Mouse (Mus musculus): ENCODE measurements at regions not wholly inside any gene's neighbourhood (a gene's known extent, or its start where the extent isn't known, plus 50 kb on each side); places are given as distances from the start of the nearest gene placed in this dataset.

DNA sequence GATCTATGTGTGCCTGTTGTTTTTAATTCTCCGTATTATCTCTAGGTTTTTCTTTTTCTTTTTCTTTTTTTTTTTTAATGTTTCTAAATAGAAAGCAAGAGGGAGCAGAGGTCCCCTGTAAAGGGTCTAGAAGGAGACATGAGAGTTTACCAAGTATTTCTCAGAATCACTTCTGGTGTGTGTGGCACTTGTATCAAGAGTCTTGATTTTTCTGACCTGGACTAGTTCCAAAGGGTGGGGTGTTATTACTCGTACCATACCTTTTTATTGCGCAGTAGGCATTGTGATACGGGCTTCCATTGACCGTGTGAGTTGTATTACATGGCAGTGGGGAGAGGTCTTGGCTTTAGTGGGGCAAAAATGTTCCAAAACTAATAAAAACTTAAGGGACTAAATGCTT, 63.2 kb upstream of the Bmp6 start:
- DNase-seq (ENCODE audit: low spot score), result no peak
- Histone ChIP-seq H3K27me3 (ENCODE audit: insufficient read depth, low read length) (no peaks in the 10 kb centered on the region), H3K27ac (no peak overlapping the region), H3K4me2 (ENCODE audit: low read length) (no peak overlapping the region), H3K4me3 (replicated peaks; ENCODE audit: low read depth, low read length) (no peak overlapping the region), H3K4me1 (replicated peaks; ENCODE audit: insufficient read depth, low read length) (no peaks in the 10 kb centered on the region), H3K9ac (ENCODE audit: low read depth, low read length) (no peak overlapping the region), H3K36me3 (ENCODE audit: insufficient read depth, low read length) (no peaks in the 10 kb centered on the region), H3K9me3 (replicated peaks; ENCODE audit: low read length) (no peaks in the 10 kb centered on the region)
- TF ChIP-seq CTCF (IDR thresholded peaks at IDR 0.05; ENCODE audit: low read depth), result no peak
- ATAC-seq (replicated peaks; ENCODE audit: low FRiP score, low read depth), result no peak
- WGBS, result 90% methylated on average over 5 of the region's 5 CpGs

DNA sequence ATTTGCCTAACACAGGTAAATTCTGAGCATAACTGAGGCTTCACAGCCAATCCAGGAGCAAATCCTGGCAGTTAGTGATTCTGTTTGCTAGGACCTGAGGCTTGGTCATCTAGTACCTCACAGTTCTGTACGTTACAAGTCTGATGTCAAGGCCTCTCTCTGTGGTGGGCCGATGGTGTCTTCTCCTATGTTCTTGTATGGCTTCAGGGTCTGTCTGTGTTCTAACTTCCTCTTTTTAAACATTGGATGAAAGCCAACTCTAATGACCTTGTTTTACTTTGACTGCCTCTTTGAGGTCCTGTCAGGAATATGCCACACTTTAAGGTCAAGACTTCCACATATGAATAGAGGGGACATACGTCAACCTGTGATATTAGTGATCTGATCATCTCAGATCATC, 56.9 kb upstream of the Bmp6 start:
- H3K36me3 ChIP-seq (ENCODE audit: insufficient read depth, low read length), result no peaks in the 10 kb centered on the region
- H3K4me2 ChIP-seq (ENCODE audit: low read length), result no peak overlapping the region
- H3K4me3 ChIP-seq (replicated peaks; ENCODE audit: low read depth, low read length), result no peak overlapping the region
- 92% methylated on average over 3 of the region's 3 CpGs for WGBS
- H3K4me1 ChIP-seq (replicated peaks; ENCODE audit: insufficient read depth, low read length), result peaks cover 4% of the 10 kb centered on the region; the same call in 1 of the 2 replicates
- TF ChIP-seq CTCF (IDR thresholded peaks at IDR 0.05; ENCODE audit: low read depth), result no peak
- H3K9ac ChIP-seq (ENCODE audit: low read depth, low read length), result no peak overlapping the region
- H3K27me3 ChIP-seq (ENCODE audit: insufficient read depth, low read length), result no peaks in the 10 kb centered on the region
- DNase-seq (ENCODE audit: low spot score), result no peak
- no peak overlapping the region for H3K27ac ChIP-seq
- ATAC-seq (replicated peaks; ENCODE audit: low FRiP score, low read depth), result no peak
- H3K9me3 ChIP-seq (replicated peaks; ENCODE audit: low read length), result no peaks in the 10 kb centered on the region

DNA sequence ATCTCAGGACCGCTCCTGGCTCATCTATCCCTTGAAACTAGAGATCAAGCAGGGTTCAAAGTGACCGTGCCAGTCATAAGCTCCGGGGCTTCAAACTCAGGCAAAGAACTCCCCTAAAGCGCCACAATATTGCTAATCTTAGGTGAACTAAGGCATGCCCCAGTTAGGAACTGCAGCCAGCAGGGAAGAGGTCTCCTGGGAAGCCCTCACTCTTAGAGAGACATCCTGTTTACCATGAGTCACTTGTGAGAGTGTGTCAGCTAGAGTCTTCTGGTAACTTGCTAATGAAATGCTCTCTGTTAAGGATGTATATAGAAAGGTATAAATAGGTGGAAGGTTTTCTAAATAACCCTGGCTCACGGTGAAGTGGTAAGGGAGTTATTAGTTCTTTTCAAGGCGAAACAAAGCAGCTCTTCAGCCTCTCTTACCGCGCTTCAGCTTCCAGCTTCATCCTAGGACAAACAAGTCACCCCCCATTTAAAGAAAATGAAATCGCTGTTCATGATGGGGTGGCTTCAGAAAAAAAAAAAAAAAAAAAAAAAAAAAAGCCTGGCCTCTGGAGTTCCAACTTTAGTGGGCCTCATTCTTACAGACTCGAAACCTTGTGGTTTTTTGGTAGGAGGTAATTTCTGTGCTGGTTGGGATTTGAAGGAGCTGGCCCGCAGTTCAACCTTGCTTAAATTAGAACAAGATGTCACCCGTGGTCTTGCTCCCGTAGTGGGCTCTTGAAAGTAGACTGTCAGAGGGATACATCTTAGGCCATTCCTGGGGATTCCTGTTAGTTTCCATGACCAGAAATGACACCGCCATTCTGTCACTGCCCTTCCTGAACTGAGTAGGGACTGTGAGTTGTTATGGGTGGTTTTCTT, 56.1 kb upstream of the Bmp6 start:
- no peak for TF ChIP-seq CTCF (IDR thresholded peaks at IDR 0.05; ENCODE audit: low read depth)
- H3K9me3 ChIP-seq (replicated peaks; ENCODE audit: low read length), result no peaks in the 10 kb centered on the region
- H3K4me2 ChIP-seq (ENCODE audit: low read length), result no peak overlapping the region
- no peak for ATAC-seq (replicated peaks; ENCODE audit: low FRiP score, low read depth)
- no peak for DNase-seq (ENCODE audit: low spot score)
- H3K9ac ChIP-seq (ENCODE audit: low read depth, low read length), result no peak overlapping the region
- H3K27me3 ChIP-seq (ENCODE audit: insufficient read depth, low read length), result no peaks in the 10 kb centered on the region
- no peak overlapping the region for H3K27ac ChIP-seq
- no peak overlapping the region for H3K4me3 ChIP-seq (replicated peaks; ENCODE audit: low read depth, low read length)
- peaks cover 4% of the 10 kb centered on the region; the same call in 1 of the 2 replicates for H3K4me1 ChIP-seq (replicated peaks; ENCODE audit: insufficient read depth, low read length)
- 83% methylated on average over 14 of the region's 14 CpGs for WGBS
- no peaks in the 10 kb centered on the region for H3K36me3 ChIP-seq (ENCODE audit: insufficient read depth, low read length)

DNA sequence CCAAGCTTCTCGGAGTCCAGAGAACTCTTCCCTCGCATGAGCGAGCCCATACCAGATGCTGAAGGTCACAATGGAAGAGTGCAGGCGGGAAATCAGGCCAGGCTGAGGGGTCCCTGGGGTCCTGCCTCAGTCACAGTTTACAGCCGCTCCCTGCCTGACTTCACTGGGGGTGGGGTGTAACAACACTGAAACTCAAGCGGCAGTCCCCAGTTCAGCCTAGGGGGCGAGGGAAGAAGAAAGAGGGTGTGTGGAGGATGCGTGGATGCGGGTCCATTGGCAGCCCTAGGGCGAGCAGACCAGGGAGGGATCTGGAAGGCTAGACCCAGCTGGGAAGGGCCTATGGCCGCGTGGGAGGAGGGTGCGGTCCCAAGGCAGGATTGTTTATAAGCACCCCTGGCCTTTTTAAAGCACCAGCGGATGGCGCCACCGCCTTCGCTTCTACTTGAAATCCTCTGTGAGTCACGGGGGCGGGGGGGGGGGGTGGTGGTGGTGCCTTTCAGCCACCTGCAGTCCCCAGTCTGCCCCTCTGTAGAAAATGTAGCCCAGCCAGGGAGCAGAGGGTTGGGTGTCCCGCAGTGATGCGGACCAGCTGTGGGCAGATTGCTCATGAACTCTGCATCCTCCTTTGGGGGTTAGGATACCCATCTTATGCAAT, 54.5 kb upstream of the Bmp6 start:
- H3K27ac ChIP-seq, result no peak overlapping the region
- H3K27me3 ChIP-seq (ENCODE audit: insufficient read depth, low read length), result no peaks in the 10 kb centered on the region
- peaks cover 4% of the 10 kb centered on the region; the same call in 1 of the 2 replicates for H3K4me1 ChIP-seq (replicated peaks; ENCODE audit: insufficient read depth, low read length)
- peak; percentile 82 for ATAC-seq (replicated peaks; ENCODE audit: low FRiP score, low read depth)
- peak; percentile 76 for DNase-seq (ENCODE audit: low spot score)
- no peak overlapping the region for H3K4me3 ChIP-seq (replicated peaks; ENCODE audit: low read depth, low read length)
- no peaks in the 10 kb centered on the region for H3K36me3 ChIP-seq (ENCODE audit: insufficient read depth, low read length)
- H3K4me2 ChIP-seq (ENCODE audit: low read length), result peak overlapping the region; percentile 46
- peak; percentile 29; the same call in 1 of the 2 replicates for TF ChIP-seq CTCF (IDR thresholded peaks at IDR 0.05; ENCODE audit: low read depth)
- no peak overlapping the region for H3K9ac ChIP-seq (ENCODE audit: low read depth, low read length)
- WGBS, result 8% methylated on average over 20 of the region's 21 CpGs
- no peaks in the 10 kb centered on the region for H3K9me3 ChIP-seq (replicated peaks; ENCODE audit: low read length)

GRCm38 (mm10) chr13:38291487-38291886, 53.4 kb upstream of the Bmp6 start:
- Histone ChIP-seq H3K4me2 (ENCODE audit: low read length) (no peak overlapping the region), H3K27ac (no peak overlapping the region), H3K4me3 (replicated peaks; ENCODE audit: low read depth, low read length) (no peak overlapping the region), H3K4me1 (replicated peaks; ENCODE audit: insufficient read depth, low read length) (peaks cover 4% of the 10 kb centered on the region; the same call in 1 of the 2 replicates), H3K27me3 (ENCODE audit: insufficient read depth, low read length) (no peaks in the 10 kb centered on the region), H3K9me3 (replicated peaks; ENCODE audit: low read length) (no peaks in the 10 kb centered on the region), H3K36me3 (ENCODE audit: insufficient read depth, low read length) (no peaks in the 10 kb centered on the region), H3K9ac (ENCODE audit: low read depth, low read length) (no peak overlapping the region)
- no peak for TF ChIP-seq CTCF (IDR thresholded peaks at IDR 0.05; ENCODE audit: low read depth)
- no peak for ATAC-seq (replicated peaks; ENCODE audit: low FRiP score, low read depth)
- DNase-seq (ENCODE audit: low spot score), result no peak
- 89% methylated on average over 4 of the region's 4 CpGs for WGBS
